Mouse (Mus musculus) forebrain, embryonic 10.5 days (tissue): Measurements from ENCODE around the gene Mios. TPM values are rescaled to one million over a fixed set of nuclear protein-coding genes. Genes with fewer than 3 reads are reported as not detected.

Experiments used
- DNase-seq: peaks from one replicate; pipeline ENCODE4 v3.0.0-alpha.2; 2017; ENCODE audit warnings: low spot score; ENCODE audit errors: extremely low spot score
- H3K27ac ChIP-seq: fragments of 300-500 bp; sonication (generic); 2 replicates; pipeline ENCODE4 v1.5.1; 2016; ENCODE audit warnings: mild to moderate bottlenecking
- H3K27me3 ChIP-seq: fragments of 300-500 bp; sonication (generic); 2 replicates; pipeline ENCODE4 v1.6.1; 2016; ENCODE audit warnings: mild to moderate bottlenecking; ENCODE audit not compliant: poor library complexity, severe bottlenecking
- H3K36me3 ChIP-seq: fragments of 300-500 bp; sonication (generic); replicated peaks from 2 replicates; pipeline ENCODE4 v1.6.1; 2016; ENCODE audit warnings: mild to moderate bottlenecking, moderate library complexity
- H3K4me1 ChIP-seq: fragments of 300-500 bp; sonication (generic); 2 replicates; pipeline ENCODE4 v1.6.1; 2016
- H3K4me3 ChIP-seq: fragments of 300-500 bp; sonication (generic); 2 replicates; pipeline ENCODE4 v1.5.1; 2016; ENCODE audit warnings: mild to moderate bottlenecking, moderate library complexity
- H3K9me3 ChIP-seq: fragments of 300-500 bp; sonication (generic); 2 replicates; pipeline ENCODE4 v1.6.1; 2016; ENCODE audit warnings: mild to moderate bottlenecking, moderate library complexity
- WGBS: fragments of 180-500 bp; shearing (Covaris S2); methylation state at CpG from one replicate; pipeline ENCODE4 v1.1.7; 2016; 5-methylcytosine and 5-hydroxymethylcytosine counted together
- polyA plus RNA-seq: library from polyadenylated mRNA; unstranded; fragments of >200 nt; fragmentation: Nextera tagmentation; extraction: Ambion mirVana; gene quantifications from 2 replicates; pipeline ENCODE4 v1.2.1, GENCODE M21; 2016

Mios gene
- 27.6 and 28.6 TPM in 2 replicates for polyA plus RNA-seq

DNA sequence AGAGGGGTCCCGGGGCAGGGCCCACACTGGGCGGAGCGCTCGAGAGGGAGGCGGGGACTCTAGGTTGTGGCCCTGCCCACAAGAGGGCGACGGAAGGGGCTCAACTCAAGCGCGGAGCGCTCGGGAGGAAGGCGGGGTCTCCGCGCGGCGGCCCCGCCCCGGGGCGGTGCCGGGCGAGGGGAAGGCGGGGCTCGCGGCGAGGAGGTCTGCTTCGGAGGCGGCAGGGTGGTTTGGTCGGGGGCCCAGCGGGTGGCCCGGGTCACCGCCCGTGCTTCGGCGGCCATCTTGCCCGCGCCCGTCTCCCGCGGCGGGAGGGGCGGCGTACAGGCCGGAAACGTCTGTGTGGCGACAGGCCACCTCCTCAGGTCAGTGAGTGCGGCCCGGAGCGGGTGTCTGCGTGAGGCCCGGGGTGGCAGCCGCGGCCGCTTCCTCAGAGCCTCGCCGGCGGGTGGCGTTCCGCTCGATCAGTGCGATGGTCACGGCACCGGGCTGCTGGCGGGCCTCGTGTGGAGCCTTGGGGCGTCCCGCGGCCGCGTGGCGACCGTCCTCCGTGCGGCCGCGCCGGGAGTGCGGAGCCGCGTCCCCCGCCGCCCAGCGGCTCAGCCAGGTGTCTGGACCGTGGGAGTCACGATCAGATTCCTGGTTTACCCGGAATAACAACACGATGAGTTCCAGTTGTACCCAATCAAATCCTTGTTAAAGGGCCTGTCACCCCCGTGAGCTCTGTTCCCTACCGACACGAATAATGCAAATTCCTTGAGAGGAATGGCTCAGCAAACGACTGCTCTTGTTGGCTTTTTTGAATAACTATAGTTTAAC is at the start of gene Mios:
Gene Mios (plus strand): TSS at position 176 of the 819 bp plus-strand sequence.
- DNase-seq: peak; percentile 90
- peaks cover 16% of the 10 kb centered on the region for H3K36me3 ChIP-seq
- H3K9me3 ChIP-seq: no peaks in the 10 kb centered on the region
- WGBS: under 1% methylated on average over 90 of the region's 90 CpGs
- H3K27me3 ChIP-seq: no peaks in the 10 kb centered on the region
- peak within 1 kb of the TSS; percentile 98 for H3K27ac ChIP-seq
- peaks cover 13% of the 10 kb centered on the region for H3K4me1 ChIP-seq
- peak within 1 kb of the TSS; percentile 83 for H3K4me3 ChIP-seq

DNA sequence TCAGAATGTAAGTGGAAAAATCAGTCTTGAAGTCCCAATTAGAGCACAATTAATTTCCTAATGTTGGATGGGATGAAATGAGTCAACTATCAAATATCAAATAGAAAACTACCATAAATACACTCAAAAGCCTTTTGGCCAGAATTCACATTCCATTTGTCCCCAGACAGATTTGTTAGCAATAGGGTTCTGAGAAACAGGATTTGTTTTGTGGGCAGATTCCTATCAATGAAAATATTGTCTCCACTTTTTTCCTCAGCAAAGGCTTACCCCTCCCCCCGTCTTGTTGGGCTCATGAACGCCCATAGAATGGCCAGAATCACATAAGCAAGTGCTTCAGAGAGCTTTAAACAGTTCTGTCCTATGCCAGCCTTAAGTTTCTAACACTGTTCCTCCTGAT is 49.0 kb upstream of the Mios start:
- DNase-seq: no peak
- H3K36me3 ChIP-seq: no peaks in the 10 kb centered on the region
- no peaks in the 10 kb centered on the region for H3K9me3 ChIP-seq
- no peak overlapping the region for H3K27ac ChIP-seq
- no peak overlapping the region for H3K4me3 ChIP-seq
- H3K27me3 ChIP-seq: no peaks in the 10 kb centered on the region
- 65% methylated on average over 2 of the region's 2 CpGs for WGBS
- H3K4me1 ChIP-seq: peaks cover 22% of the 10 kb centered on the region

DNA sequence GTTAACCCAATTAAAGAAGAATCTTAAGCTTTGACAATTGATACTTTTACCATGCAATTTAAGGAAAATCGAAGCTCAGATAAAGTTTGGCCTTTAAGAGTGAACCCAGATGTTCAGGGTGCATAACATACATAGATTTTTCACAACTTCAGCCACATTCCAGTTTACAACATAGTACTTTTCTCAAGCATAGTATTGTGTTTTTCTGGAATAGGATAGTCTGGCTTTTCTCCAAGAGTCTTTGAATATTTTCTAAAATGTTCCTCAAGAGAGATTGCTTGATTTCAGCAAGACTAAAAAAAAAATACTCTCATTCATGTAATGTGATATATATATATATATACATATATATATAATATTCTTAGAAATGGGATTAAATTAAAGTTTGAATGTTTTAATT is 44.3 kb upstream of the Mios start:
- Histone ChIP-seq H3K9me3 (no peaks in the 10 kb centered on the region), H3K4me3 (no peak overlapping the region), H3K4me1 (peaks cover 27% of the 10 kb centered on the region), H3K27me3 (no peaks in the 10 kb centered on the region), H3K36me3 (no peaks in the 10 kb centered on the region), H3K27ac (no peak overlapping the region)
- no peak for DNase-seq
- 77% methylated on average over 1 of the region's 1 CpGs for WGBS

DNA sequence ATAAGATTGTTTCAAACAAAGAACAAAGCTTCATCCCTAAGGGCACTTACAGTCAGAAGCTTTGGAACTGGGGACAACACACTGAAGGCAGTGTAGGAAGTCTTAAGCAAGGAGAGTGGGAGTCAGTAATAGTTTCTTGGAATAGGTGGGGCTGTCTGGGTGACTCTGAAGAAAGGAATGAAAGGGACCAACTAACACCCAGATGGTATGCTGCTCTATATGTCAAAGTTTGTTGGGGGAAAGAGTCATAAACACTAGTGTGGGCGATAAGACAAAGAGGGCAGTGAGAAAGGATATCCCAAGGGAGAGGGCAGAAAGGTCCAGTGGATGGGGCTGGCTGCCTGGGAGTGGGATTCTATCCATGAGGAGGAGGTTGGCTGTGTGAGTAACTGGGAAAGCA is 36.9 kb upstream of the Mios start:
- Histone ChIP-seq H3K27ac (no peak overlapping the region), H3K9me3 (no peaks in the 10 kb centered on the region), H3K4me3 (no peak overlapping the region), H3K36me3 (no peaks in the 10 kb centered on the region), H3K4me1 (peaks cover 5% of the 10 kb centered on the region; the same call in 1 of the 2 replicates), H3K27me3 (no peaks in the 10 kb centered on the region)
- DNase-seq: no peak
- 78% methylated on average over 1 of the region's 1 CpGs for WGBS

DNA sequence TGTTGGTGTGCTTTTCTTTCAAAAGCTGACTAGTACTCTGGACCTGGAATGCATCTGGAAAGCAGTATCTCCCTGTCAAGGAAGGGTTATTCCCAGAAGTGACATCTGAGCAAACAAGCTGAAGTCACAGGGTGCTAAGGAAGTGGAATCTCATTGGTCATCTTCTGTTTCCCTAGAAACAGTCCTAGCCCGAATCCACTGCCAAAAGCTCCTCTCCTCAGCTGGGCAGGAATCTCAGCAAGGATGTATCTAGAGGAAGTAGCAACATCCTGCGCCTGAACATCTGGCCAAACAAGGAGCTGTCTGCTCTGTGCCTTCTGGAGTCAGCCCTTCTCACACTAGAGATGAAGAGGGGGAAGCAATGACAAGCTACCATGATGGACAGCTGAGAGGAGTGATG is 35.0 kb upstream of the Mios start:
- Histone ChIP-seq H3K36me3 (no peaks in the 10 kb centered on the region), H3K27me3 (no peaks in the 10 kb centered on the region), H3K27ac (no peak overlapping the region), H3K4me3 (no peak overlapping the region), H3K9me3 (no peaks in the 10 kb centered on the region), H3K4me1 (peaks cover 20% of the 10 kb centered on the region)
- no peak for DNase-seq
- 63% methylated on average over 2 of the region's 2 CpGs for WGBS

DNA sequence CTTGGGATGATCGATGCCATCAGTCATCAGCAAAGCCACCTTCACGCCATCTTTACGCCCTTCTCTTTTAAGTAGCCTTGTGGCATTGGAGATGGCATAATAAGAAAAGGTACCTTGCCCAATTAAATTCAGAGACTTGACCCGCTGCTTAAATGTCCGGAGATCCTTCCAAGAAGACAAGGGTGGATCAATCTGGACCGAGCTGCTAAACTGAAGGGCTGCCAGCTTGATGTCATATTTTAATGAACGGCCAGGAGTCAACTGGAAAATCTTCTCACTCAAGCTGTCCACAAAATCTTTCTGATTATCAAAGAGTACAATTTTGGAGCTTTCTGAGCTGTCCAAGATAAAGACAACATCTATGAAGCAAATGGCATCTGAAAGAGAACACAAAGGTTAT is 33.7 kb upstream of the Mios start:
- H3K27ac ChIP-seq: no peak overlapping the region
- WGBS: 95% methylated on average over 7 of the region's 7 CpGs
- H3K36me3 ChIP-seq: no peaks in the 10 kb centered on the region

DNA sequence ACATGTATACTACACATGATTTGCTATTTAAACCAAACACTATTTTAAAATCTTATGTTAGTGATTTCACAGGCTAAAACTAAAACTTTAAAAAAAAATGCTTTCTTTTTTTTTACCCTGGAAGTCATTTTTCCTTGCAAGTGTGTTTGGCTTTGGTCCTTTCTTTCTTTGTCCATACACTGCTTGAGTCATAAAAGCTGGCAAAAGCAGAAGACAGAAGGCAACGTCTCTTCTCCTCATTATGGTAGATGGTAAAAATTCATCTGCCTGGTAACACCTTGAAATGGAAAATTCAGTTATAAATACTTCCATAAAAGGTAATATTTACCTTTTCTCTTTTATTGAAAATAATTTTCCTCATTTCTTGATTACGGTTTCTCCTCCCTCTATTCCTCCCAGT is 32.9 kb upstream of the Mios start:
- peaks cover 16% of the 10 kb centered on the region for H3K4me1 ChIP-seq
- no peaks in the 10 kb centered on the region for H3K27me3 ChIP-seq
- DNase-seq: no peak
- no peaks in the 10 kb centered on the region for H3K36me3 ChIP-seq
- no peak overlapping the region for H3K4me3 ChIP-seq
- H3K27ac ChIP-seq: no peak overlapping the region
- H3K9me3 ChIP-seq: no peaks in the 10 kb centered on the region
- WGBS: 92% methylated on average over 2 of the region's 2 CpGs

More for the DNA sequence above, 33.7 kb upstream of the Mios start:
- Histone ChIP-seq H3K4me3 (no peak overlapping the region), H3K4me1 (peaks cover 16% of the 10 kb centered on the region), H3K9me3 (no peaks in the 10 kb centered on the region), H3K27me3 (no peaks in the 10 kb centered on the region)
- no peak for DNase-seq

DNA sequence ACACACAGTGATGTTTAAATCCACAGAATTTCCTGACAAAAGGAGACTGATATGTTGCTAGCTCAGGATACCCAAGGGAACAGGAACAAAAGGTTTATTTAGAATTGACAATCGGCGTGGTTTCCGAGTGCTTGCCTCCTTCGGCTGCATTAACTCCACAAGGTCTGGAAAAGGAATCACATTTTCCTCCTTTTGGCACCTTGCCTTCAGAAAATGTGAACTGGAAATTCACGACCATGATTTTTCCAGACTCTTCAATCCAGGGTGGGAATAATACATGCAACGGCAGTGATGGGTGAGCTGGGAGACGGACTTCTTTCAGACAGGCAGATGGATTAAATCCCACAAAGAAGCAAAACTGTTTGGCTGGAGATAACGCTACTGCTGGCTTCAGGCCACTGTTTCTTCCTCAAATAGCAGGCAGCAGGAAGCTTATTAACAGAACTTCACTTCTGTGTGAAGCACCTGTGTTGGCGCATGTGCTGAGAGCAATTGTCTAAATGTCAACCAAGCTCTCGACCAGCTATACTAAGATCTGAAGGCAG is 30.6 kb upstream of the Mios start:
- Histone ChIP-seq H3K4me3 (0 out of 2 replicates have a peak overlapping the region, but pooled peaks have one; percentile 10), H3K27ac (peak overlapping the region; percentile 42), H3K27me3 (no peaks in the 10 kb centered on the region), H3K36me3 (no peaks in the 10 kb centered on the region), H3K9me3 (no peaks in the 10 kb centered on the region), H3K4me1 (peaks cover 16% of the 10 kb centered on the region)
- DNase-seq: no peak
- WGBS: 33% methylated on average over 10 of the region's 10 CpGs

DNA sequence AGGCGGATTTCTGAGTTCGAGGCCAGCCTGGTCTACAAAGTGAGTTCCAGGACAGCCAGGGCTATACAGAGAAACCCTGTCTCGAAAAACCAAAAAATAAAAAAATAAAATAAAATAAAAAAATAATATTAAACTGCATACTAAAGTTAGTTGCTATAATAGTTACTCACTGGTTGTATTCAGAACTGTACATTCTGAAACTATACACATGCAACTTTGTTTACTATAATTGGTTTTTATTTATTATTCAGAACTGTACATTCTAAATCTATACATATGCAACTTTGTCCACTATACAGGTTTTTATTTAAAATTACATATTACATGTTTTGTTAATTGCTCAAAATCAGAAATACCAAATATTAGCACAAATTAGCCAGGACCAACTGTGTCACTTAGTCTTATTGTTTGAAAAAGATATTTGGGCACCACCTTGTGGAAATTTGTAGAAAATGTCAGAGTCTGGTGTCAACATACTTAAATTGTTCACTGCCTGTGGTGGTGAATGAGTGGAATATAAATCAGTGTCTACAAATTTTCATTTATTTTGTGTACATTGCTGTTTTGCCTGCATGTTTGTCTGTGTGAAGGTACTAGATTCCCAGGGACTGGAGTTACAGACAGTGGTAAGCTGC is 20.3 kb upstream of the Mios start:
- H3K9me3 ChIP-seq: no peaks in the 10 kb centered on the region
- H3K27ac ChIP-seq: no peak overlapping the region
- no peak for DNase-seq
- WGBS: 94% methylated on average over 3 of the region's 3 CpGs
- H3K27me3 ChIP-seq: no peaks in the 10 kb centered on the region
- H3K36me3 ChIP-seq: no peaks in the 10 kb centered on the region
- H3K4me1 ChIP-seq: no peaks in the 10 kb centered on the region
- H3K4me3 ChIP-seq: no peak overlapping the region

DNA sequence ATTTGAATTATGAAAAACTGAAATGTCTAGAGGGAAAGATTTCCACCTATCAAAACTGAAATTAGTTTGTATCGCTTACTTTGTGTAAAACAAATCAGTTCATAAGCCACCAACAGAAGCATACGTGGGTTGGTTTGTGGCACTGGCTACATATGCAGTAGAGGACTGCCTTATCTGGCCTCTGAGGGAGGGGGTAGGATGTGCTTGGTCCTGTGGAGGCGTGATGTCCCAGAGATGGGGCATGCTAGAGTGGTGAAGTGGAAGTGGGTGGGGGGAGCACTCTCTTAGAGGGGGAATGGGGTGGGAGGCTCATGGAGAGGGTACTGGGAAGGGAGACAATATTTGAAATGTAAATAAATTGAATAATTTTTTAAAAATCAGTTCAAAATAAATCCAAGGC is 19.1 kb upstream of the Mios start:
- no peak overlapping the region for H3K27ac ChIP-seq
- H3K36me3 ChIP-seq: no peaks in the 10 kb centered on the region
- H3K4me3 ChIP-seq: no peak overlapping the region
- WGBS: 80% methylated on average over 3 of the region's 3 CpGs
- no peaks in the 10 kb centered on the region for H3K9me3 ChIP-seq
- DNase-seq: no peak
- no peaks in the 10 kb centered on the region for H3K4me1 ChIP-seq
- no peaks in the 10 kb centered on the region for H3K27me3 ChIP-seq

DNA sequence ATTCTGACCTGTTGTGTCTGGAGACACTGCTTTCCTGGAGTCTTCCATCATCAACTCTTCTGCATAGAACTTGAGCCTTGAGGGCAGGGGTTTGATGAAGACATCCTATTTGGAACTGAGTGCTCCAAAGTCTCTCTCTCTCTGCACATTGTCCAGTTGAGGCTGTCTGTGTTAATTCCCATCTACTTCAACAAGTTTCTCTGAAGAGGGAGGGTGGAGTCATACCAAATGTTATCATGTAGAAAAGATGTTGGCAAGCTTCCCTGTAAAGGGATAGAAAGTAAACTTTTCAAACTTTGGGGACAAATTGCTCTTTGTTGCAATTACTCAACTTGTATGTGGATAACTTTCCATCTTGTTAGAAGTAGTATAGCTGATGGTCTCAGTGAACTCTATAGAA is 16.5 kb upstream of the Mios start, which contains the start of gene Col28a1:
Gene Col28a1 (minus strand): TSS at position 101 of the 400 bp plus-strand sequence.
- Histone ChIP-seq H3K27ac (no peak within 1 kb of the TSS), H3K36me3 (no peaks in the 10 kb centered on the region), H3K4me3 (no peak within 1 kb of the TSS), H3K27me3 (no peaks in the 10 kb centered on the region), H3K4me1 (no peaks in the 10 kb centered on the region), H3K9me3 (peaks cover 13% of the 10 kb centered on the region)
- DNase-seq: no peak

DNA sequence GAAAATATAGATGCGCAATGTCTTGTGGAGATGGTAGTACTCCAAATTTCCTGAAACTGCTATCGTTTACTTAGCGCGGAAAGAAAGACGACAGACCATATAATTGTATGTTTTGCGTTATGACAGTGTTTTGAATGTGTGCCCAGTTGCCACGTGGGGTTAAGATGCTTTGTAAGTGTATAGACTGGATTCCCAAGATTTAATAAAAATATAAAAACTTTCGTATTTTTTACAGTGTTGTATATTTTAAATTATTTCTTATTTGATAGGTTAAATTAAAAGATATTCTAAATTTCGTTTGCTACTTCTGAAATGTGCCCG is 804 bp downstream of the Mios start:
- peak overlapping the region; percentile 98 for H3K27ac ChIP-seq
- 14% methylated on average over 10 of the region's 10 CpGs for WGBS
- DNase-seq: no peak
- peak overlapping the region; percentile 83 for H3K4me3 ChIP-seq
- H3K9me3 ChIP-seq: no peaks in the 10 kb centered on the region
- H3K27me3 ChIP-seq: no peaks in the 10 kb centered on the region
- peaks cover 13% of the 10 kb centered on the region for H3K4me1 ChIP-seq
- H3K36me3 ChIP-seq: peaks cover 20% of the 10 kb centered on the region

DNA sequence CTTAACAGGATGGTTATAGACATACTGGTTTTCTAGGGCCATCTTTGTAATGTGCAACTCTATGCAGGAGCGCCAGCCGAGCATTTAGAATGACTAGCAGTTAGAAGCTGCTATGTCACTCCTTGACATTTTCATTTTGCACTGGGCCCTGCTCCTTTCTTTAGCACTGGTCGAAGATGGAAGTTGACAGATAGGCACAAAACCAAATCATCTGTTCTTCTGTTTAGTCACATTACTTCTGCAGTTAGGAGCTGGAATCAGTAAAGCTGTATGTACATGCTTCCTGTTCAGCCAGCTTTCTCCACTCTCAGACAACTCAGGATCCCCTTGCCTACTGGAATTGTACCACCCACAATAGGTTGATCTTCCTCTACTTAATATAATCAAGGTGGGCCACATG is 1.6 kb downstream of the Mios start:
- H3K4me1 ChIP-seq: peaks cover 13% of the 10 kb centered on the region
- 88% methylated on average over 3 of the region's 3 CpGs for WGBS
- DNase-seq: no peak
- H3K36me3 ChIP-seq: peaks cover 28% of the 10 kb centered on the region
- H3K9me3 ChIP-seq: no peaks in the 10 kb centered on the region
- H3K27me3 ChIP-seq: no peaks in the 10 kb centered on the region
- peak overlapping the region; percentile 83; the same call in 1 of the 2 replicates for H3K4me3 ChIP-seq
- no peak overlapping the region for H3K27ac ChIP-seq
